Mouse (Mus musculus) embryonic facial prominence, embryonic 12.5 days (tissue): ENCODE results near the gene Nfya. TPM values are rescaled to one million over a fixed set of nuclear protein-coding genes. Genes with fewer than 3 reads are reported as not detected.

Experiments
- ATAC-seq: fragments of 200-750 bp; cut with Nextera tagmentation; 2 replicates; pipeline ENCODE4 v1.8.0; 2017; ENCODE audit not compliant: insufficient number of reproducible peaks, insufficient read depth, low FRiP score, low TSS enrichment
- H3K27ac ChIP-seq: fragments of 300-500 bp; sonication (generic); 2 replicates; pipeline ENCODE4 v1.5.1; 2016; ENCODE audit warnings: mild to moderate bottlenecking
- H3K27me3 ChIP-seq: fragments of 300-500 bp; sonication (generic); 2 replicates; pipeline ENCODE4 v1.6.1; 2016; ENCODE audit warnings: mild to moderate bottlenecking, moderate library complexity
- H3K36me3 ChIP-seq: fragments of 300-500 bp; sonication (generic); 2 replicates; pipeline ENCODE4 v1.6.1; 2016; ENCODE audit warnings: mild to moderate bottlenecking
- H3K4me1 ChIP-seq: fragments of 300-500 bp; sonication (generic); 2 replicates; pipeline ENCODE4 v1.6.1; 2016
- H3K4me2 ChIP-seq: fragments of 300-500 bp; sonication (generic); replicated peaks from 2 replicates; pipeline ENCODE4 v1.6.1; 2016; ENCODE audit warnings: mild to moderate bottlenecking, moderate library complexity
- H3K4me3 ChIP-seq: fragments of 300-500 bp; sonication (generic); 2 replicates; pipeline ENCODE4 v1.5.1; 2016; ENCODE audit warnings: mild to moderate bottlenecking
- H3K9ac ChIP-seq: fragments of 300-500 bp; sonication (generic); 2 replicates; pipeline ENCODE4 v1.6.1; 2016; ENCODE audit warnings: mild to moderate bottlenecking, moderate library complexity
- H3K9me3 ChIP-seq: fragments of 300-500 bp; sonication (generic); 2 replicates; pipeline ENCODE4 v1.6.1; 2016; ENCODE audit warnings: mild to moderate bottlenecking, moderate library complexity
- WGBS: fragments of 180-500 bp; shearing (Covaris S2); methylation state at CpG from one replicate; pipeline ENCODE4 v1.1.7; 2016; 5-methylcytosine and 5-hydroxymethylcytosine counted together
- polyA plus RNA-seq: library from polyadenylated mRNA; unstranded; fragments of >200 nt; fragmentation: Nextera tagmentation; extraction: Ambion mirVana; gene quantifications from 2 replicates; pipeline ENCODE4 v1.2.1, GENCODE M21; 2016

The Nfya gene
- polyA plus RNA-seq, 1 experiment from 2014 or later: 19.6 TPM

- Histone ChIP-seq H3K4me2 (no peak overlapping the region), H3K36me3 (no peaks in the 10 kb centered on the region), H3K4me1 (no peaks in the 10 kb centered on the region), H3K4me3 (no peak overlapping the region), H3K9me3 (no peaks in the 10 kb centered on the region), H3K27me3 (no peaks in the 10 kb centered on the region), H3K27ac (no peak overlapping the region), H3K9ac (no peak overlapping the region)
- WGBS: 79% methylated on average over 7 of the region's 7 CpGs
- no peak for ATAC-seq
Observed at GRCm38 (mm10) chr17:48442745-48443457, 33.2 kb upstream of the Nfya start.

DNA sequence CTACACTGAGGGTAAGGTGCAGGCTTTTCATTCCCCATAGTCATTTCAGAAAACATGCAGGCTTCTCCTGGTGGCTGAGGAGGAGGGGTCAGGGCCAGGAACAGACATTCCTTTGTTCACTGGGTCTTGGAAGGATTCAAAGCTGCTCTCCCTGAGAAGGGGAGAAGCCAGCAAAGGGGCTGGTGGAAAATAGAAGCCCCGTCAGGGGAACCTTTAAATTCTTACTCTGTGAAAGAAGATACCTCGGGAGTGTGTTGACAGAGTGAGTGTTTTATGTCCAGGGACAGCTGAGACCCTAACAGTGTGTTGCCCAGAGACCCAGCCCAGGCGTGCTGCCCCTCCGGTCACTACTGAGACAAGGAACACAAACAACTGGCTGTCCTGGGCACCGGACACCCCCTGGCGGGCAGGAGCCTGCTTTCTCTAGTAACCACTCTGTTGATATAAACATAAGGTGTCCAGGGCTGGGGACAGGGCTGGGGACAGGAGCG lies 27.8 kb upstream of the Nfya start:
- peaks cover 9% of the 10 kb centered on the region; the same call in 1 of the 2 replicates for H3K4me1 ChIP-seq
- no peaks in the 10 kb centered on the region for H3K36me3 ChIP-seq
- H3K27me3 ChIP-seq: no peaks in the 10 kb centered on the region
- H3K4me3 ChIP-seq: no peak overlapping the region
- no peaks in the 10 kb centered on the region for H3K9me3 ChIP-seq
- H3K27ac ChIP-seq: peak overlapping the region; percentile 58
- no peak overlapping the region for H3K4me2 ChIP-seq
- H3K9ac ChIP-seq: no peak overlapping the region
- 15% methylated on average over 7 of the region's 7 CpGs for WGBS
- ATAC-seq: peak; percentile 36

GRCm38 (mm10) chr17:48436487-48436886 lies 26.8 kb upstream of the Nfya start:
- WGBS: 65% methylated on average over 1 of the region's 1 CpGs
- Histone ChIP-seq H3K4me1 (peaks cover 9% of the 10 kb centered on the region; the same call in 1 of the 2 replicates), H3K9me3 (no peaks in the 10 kb centered on the region), H3K27me3 (no peaks in the 10 kb centered on the region), H3K4me2 (no peak overlapping the region), H3K27ac (0 out of 2 replicates have a peak overlapping the region, but pooled peaks have one; percentile 58), H3K9ac (no peak overlapping the region), H3K36me3 (no peaks in the 10 kb centered on the region), H3K4me3 (no peak overlapping the region)
- ATAC-seq: no peak

DNA sequence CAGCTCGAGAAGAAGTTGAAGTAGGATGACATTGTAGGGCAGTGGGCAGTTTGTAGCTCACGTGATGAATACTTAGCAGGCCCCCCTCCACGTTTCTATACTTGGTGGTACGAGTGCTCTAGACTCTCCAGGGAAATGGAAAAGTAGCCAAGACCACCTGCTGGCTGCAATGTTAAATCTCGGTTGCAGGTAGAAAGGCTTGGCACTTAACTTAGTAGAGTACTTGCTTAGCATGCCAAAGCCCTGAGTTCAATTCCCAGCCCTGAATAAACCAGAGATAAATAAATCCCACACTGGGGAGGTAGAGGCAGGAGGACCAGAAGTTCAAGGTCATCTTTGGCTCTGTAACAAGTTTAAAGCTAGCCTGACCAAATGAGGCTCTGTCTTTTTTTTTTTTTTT lies 24.8 kb upstream of the Nfya start:
- no peaks in the 10 kb centered on the region for H3K36me3 ChIP-seq
- H3K27ac ChIP-seq: no peak overlapping the region
- H3K4me3 ChIP-seq: no peak overlapping the region
- H3K4me1 ChIP-seq: peaks cover 9% of the 10 kb centered on the region; the same call in 1 of the 2 replicates
- H3K27me3 ChIP-seq: no peaks in the 10 kb centered on the region
- WGBS: 78% methylated on average over 5 of the region's 5 CpGs
- ATAC-seq: no peak
- H3K9ac ChIP-seq: no peak overlapping the region
- H3K9me3 ChIP-seq: no peaks in the 10 kb centered on the region
- no peak overlapping the region for H3K4me2 ChIP-seq

GRCm38 (mm10) chr17:48433689-48434330 lies 24.1 kb upstream of the Nfya start:
- Histone ChIP-seq H3K9me3 (no peaks in the 10 kb centered on the region), H3K4me3 (no peak overlapping the region), H3K27ac (no peak overlapping the region), H3K4me1 (peaks cover 9% of the 10 kb centered on the region; the same call in 1 of the 2 replicates), H3K36me3 (no peaks in the 10 kb centered on the region), H3K9ac (no peak overlapping the region), H3K4me2 (no peak overlapping the region), H3K27me3 (no peaks in the 10 kb centered on the region)
- ATAC-seq: no peak
- 64% methylated on average over 6 of the region's 6 CpGs for WGBS

- no peaks in the 10 kb centered on the region for H3K36me3 ChIP-seq
- H3K27ac ChIP-seq: no peak overlapping the region
- 70% methylated on average over 20 of the region's 20 CpGs for WGBS
- ATAC-seq: no peak
- no peak overlapping the region for H3K4me2 ChIP-seq
- no peaks in the 10 kb centered on the region for H3K27me3 ChIP-seq
- H3K9ac ChIP-seq: no peak overlapping the region
- H3K4me1 ChIP-seq: peaks cover 13% of the 10 kb centered on the region; the same call in 1 of the 2 replicates
- no peak overlapping the region for H3K4me3 ChIP-seq
- no peaks in the 10 kb centered on the region for H3K9me3 ChIP-seq
Observed at GRCm38 (mm10) chr17:48433006-48433655, 23.4 kb upstream of the Nfya start.

- ATAC-seq: no peak
- H3K9ac ChIP-seq: no peak within 1 kb of the TSS
- peaks cover 11% of the 10 kb centered on the region; the same call in 1 of the 2 replicates for H3K4me1 ChIP-seq
- no peaks in the 10 kb centered on the region for H3K36me3 ChIP-seq
- H3K9me3 ChIP-seq: no peaks in the 10 kb centered on the region
- no peak within 1 kb of the TSS for H3K4me3 ChIP-seq
- WGBS: 59% methylated on average over 16 of the region's 16 CpGs
- H3K27me3 ChIP-seq: no peaks in the 10 kb centered on the region
- no peak within 1 kb of the TSS for H3K27ac ChIP-seq
- H3K4me2 ChIP-seq: no peak within 1 kb of the TSS
Observed at GRCm38 (mm10) chr17:48432158-48432980, 22.7 kb upstream of the Nfya start, which contains the start of gene Apobec2. Gene Apobec2 (minus strand): TSS chr17:48432930.

- Histone ChIP-seq H3K9me3 (no peaks in the 10 kb centered on the region), H3K36me3 (no peaks in the 10 kb centered on the region), H3K4me1 (peaks cover 16% of the 10 kb centered on the region), H3K27me3 (no peaks in the 10 kb centered on the region), H3K27ac (peak overlapping the region; percentile 43; the same call in 1 of the 2 replicates), H3K4me3 (no peak overlapping the region), H3K9ac (no peak overlapping the region), H3K4me2 (no peak overlapping the region)
- no peak for ATAC-seq
- 66% methylated on average over 5 of the region's 5 CpGs for WGBS
Observed at GRCm38 (mm10) chr17:48431054-48431453, 21.3 kb upstream of the Nfya start.

DNA sequence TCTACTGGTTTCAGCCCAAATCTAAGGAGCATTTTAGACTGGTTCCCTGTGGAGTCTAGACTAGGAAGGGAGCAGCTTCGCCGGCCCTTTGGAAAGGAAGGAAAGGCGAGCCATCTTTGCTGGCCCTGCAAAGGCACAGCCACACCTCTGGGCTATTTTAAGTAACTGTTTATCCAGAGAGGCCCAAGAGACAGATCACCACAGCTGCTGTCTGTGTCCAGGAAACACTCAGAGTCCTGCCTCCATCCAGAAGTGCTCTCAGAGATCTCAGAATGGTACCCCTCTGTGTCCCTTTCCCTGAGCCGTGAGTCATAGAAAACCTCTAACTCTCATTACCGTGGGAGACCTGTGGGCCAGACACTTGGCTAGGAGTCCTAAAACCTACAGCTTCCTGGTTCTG lies 20.7 kb upstream of the Nfya start:
- Histone ChIP-seq H3K27ac (peak overlapping the region; percentile 43), H3K36me3 (no peaks in the 10 kb centered on the region), H3K9me3 (no peaks in the 10 kb centered on the region), H3K4me3 (no peak overlapping the region), H3K9ac (no peak overlapping the region), H3K4me2 (no peak overlapping the region), H3K27me3 (no peaks in the 10 kb centered on the region), H3K4me1 (peaks cover 21% of the 10 kb centered on the region)
- WGBS: 26% methylated on average over 5 of the region's 5 CpGs
- no peak for ATAC-seq

- WGBS: 44% methylated on average over 11 of the region's 11 CpGs
- no peak for ATAC-seq
- H3K27ac ChIP-seq: no peak overlapping the region
Observed at GRCm38 (mm10) chr17:48427852-48428530, 18.3 kb upstream of the Nfya start.

More at GRCm38 (mm10) chr17:48427852-48428530, 18.3 kb upstream of the Nfya start:
- H3K4me2 ChIP-seq: no peak overlapping the region
- H3K9ac ChIP-seq: no peak overlapping the region
- no peak overlapping the region for H3K4me3 ChIP-seq
- H3K4me1 ChIP-seq: peaks cover 21% of the 10 kb centered on the region
- no peaks in the 10 kb centered on the region for H3K36me3 ChIP-seq
- H3K9me3 ChIP-seq: no peaks in the 10 kb centered on the region
- H3K27me3 ChIP-seq: no peaks in the 10 kb centered on the region
